Mouse (Mus musculus) hindbrain, embryonic 14.5 days (tissue): ENCODE measurements around the gene Glb1. TPM values are rescaled to one million over a fixed set of nuclear protein-coding genes. Genes with fewer than 3 reads are reported as not detected.

Experiments
- ATAC-seq: fragments of 200-750 bp; cut with Nextera tagmentation; 2 replicates; pipeline ENCODE4 v1.8.0; 2017; ENCODE audit warnings: moderate number of reproducible peaks, mild to moderate bottlenecking, moderate TSS enrichment, moderate library complexity; ENCODE audit not compliant: low FRiP score
- DNase-seq: peaks from one replicate; pipeline ENCODE4 v3.0.0-alpha.2; 2015; ENCODE audit warnings: low spot score
- H3K27ac ChIP-seq: fragments of 300-500 bp; sonication (generic); 2 replicates; pipeline ENCODE4 v1.5.1; 2014; ENCODE audit warnings: mild to moderate bottlenecking, moderate library complexity
- H3K27me3 ChIP-seq: fragments of 300-500 bp; sonication (generic); 2 replicates; pipeline ENCODE4 v1.6.1; 2014; ENCODE audit warnings: mild to moderate bottlenecking, low read length, mixed read lengths; ENCODE audit not compliant: control insufficient read depth, insufficient read depth
- H3K36me3 ChIP-seq: fragments of 300-500 bp; sonication (generic); replicated peaks from 2 replicates; pipeline ENCODE4 v1.6.1; 2014; ENCODE audit not compliant: control insufficient read depth, insufficient read depth
- H3K4me1 ChIP-seq: fragments of 300-500 bp; sonication (generic); replicated peaks from 2 replicates; pipeline ENCODE4 v1.6.1; 2014; ENCODE audit warnings: antibody characterized with exemption, low read length, mixed read lengths; ENCODE audit not compliant: control insufficient read depth, insufficient read depth
- H3K4me2 ChIP-seq: fragments of 300-500 bp; sonication (generic); replicated peaks from 2 replicates; pipeline ENCODE4 v1.6.1; 2014; ENCODE audit warnings: mild to moderate bottlenecking, moderate library complexity
- H3K4me3 ChIP-seq: fragments of 300-500 bp; sonication (generic); replicated peaks from 2 replicates; pipeline ENCODE4 v1.5.1; 2014; ENCODE audit warnings: mild to moderate bottlenecking, low read length
- H3K9ac ChIP-seq: fragments of 300-500 bp; sonication (generic); 2 replicates; pipeline ENCODE4 v1.6.1; 2014
- H3K9me3 ChIP-seq: fragments of 300-500 bp; sonication (generic); 2 replicates; pipeline ENCODE4 v1.6.1; 2016; ENCODE audit warnings: low read length; ENCODE audit not compliant: control insufficient read depth
- WGBS: fragments of 180-500 bp; shearing (Covaris S2); extraction: QIAGEN DNeasy Blood & Tissue Kit; methylation state at CpG from one replicate; pipeline ENCODE4 v1.1.7; 2014; 5-methylcytosine and 5-hydroxymethylcytosine counted together
- polyA plus RNA-seq: library from polyadenylated mRNA; unstranded; fragments of >200 nt; fragmentation: Nextera tagmentation; extraction: Ambion mirVana; gene quantifications from 2 replicates; pipeline ENCODE4 v1.2.1, GENCODE M21; 2014

Gene Glb1
- polyA plus RNA-seq, 1 experiment from 2014 or later = 36.2 TPM

GRCm38 (mm10) chr9:114380881-114381733 lies 19.8 kb upstream of the Glb1 start:
- H3K9me3 ChIP-seq = no peaks in the 10 kb centered on the region
- WGBS = 69% methylated on average over 17 of the region's 17 CpGs

GRCm38 (mm10) chr9:114382936-114383710 lies 17.8 kb upstream of the Glb1 start:
- H3K27me3 ChIP-seq = no peaks in the 10 kb centered on the region
- no peak overlapping the region for H3K4me2 ChIP-seq
- no peak overlapping the region for H3K27ac ChIP-seq
- H3K9me3 ChIP-seq = no peaks in the 10 kb centered on the region
- H3K9ac ChIP-seq = no peak overlapping the region
- ATAC-seq (no peak), DNase-seq (no peak)
- no peaks in the 10 kb centered on the region for H3K4me1 ChIP-seq
- 87% methylated on average over 17 of the region's 17 CpGs for WGBS
- H3K4me3 ChIP-seq = no peak overlapping the region
- no peaks in the 10 kb centered on the region; the same call in 1 of the 2 replicates for H3K36me3 ChIP-seq

More at GRCm38 (mm10) chr9:114380881-114381733, 19.8 kb upstream of the Glb1 start:
- H3K4me1 ChIP-seq = no peaks in the 10 kb centered on the region
- no peaks in the 10 kb centered on the region for H3K27me3 ChIP-seq
- no peak overlapping the region for H3K27ac ChIP-seq
- ATAC-seq (0 out of 2 replicates have a peak, but pooled peaks have one; percentile 47), DNase-seq (peak; percentile 84)
- H3K36me3 ChIP-seq = no peaks in the 10 kb centered on the region; the same call in 1 of the 2 replicates
- no peak overlapping the region for H3K9ac ChIP-seq
- no peak overlapping the region for H3K4me2 ChIP-seq
- no peak overlapping the region for H3K4me3 ChIP-seq

DNA sequence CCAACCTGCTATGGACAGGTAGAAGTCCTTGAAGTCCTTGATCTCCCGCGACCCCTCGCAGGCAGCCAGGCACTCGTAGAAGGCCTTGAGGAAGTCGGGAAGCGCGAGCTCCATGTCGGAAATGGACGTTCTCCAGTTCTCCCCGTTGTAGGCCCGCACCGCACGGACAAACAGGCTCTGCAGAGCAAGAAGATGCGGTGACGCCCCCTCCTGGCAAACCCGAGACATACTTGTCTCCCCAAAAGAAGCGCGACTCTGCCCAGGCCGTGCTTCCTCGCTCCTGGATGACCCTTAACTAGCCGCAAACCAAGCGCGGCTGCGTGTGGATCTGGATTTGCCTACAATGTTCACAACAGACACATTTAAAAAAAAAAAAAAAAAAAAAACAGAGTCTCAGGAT lies 16.2 kb upstream of the Glb1 start:
- H3K9ac ChIP-seq = no peak overlapping the region
- DNase-seq = no peak
- H3K4me2 ChIP-seq = no peak overlapping the region
- no peaks in the 10 kb centered on the region; the same call in 1 of the 2 replicates for H3K36me3 ChIP-seq
- no peak overlapping the region for H3K4me3 ChIP-seq
- no peaks in the 10 kb centered on the region for H3K4me1 ChIP-seq
- ATAC-seq = no peak
- H3K27me3 ChIP-seq = no peaks in the 10 kb centered on the region
- WGBS = 91% methylated on average over 24 of the region's 24 CpGs
- no peaks in the 10 kb centered on the region for H3K9me3 ChIP-seq
- H3K27ac ChIP-seq = no peak overlapping the region

GRCm38 (mm10) chr9:114385160-114385559 lies 15.7 kb upstream of the Glb1 start:
- Histone ChIP-seq H3K4me2 (no peak overlapping the region), H3K4me3 (no peak overlapping the region), H3K4me1 (no peaks in the 10 kb centered on the region), H3K27ac (no peak overlapping the region), H3K36me3 (no peaks in the 10 kb centered on the region; the same call in 1 of the 2 replicates), H3K9ac (no peak overlapping the region), H3K9me3 (no peaks in the 10 kb centered on the region), H3K27me3 (no peaks in the 10 kb centered on the region)
- ATAC-seq (no peak), DNase-seq (no peak)
- WGBS = 97% methylated on average over 10 of the region's 10 CpGs

DNA sequence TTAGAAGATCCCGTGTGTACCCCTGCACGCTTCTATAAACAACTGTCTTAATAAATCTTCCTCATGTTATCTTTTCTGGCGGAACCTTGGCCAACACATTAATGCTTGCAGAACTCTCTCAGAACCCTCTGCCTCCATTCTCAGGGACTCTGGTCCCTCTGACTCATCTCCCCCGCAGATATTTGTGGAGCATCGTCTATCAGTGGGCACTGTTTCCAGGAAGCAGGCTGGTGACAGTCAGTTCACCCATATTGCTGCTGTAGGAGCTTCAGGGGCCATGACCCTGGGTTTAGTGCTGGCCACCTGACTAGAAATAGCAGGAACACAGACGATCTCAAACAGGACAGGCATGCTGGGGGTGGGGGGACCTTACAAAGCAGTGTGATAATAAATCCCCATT lies 13.8 kb upstream of the Glb1 start:
- no peak overlapping the region for H3K9ac ChIP-seq
- no peak overlapping the region for H3K4me3 ChIP-seq
- H3K4me1 ChIP-seq = no peaks in the 10 kb centered on the region
- DNase-seq (no peak), ATAC-seq (no peak)
- no peaks in the 10 kb centered on the region for H3K9me3 ChIP-seq
- H3K27me3 ChIP-seq = 0 out of 2 replicates have a peak, but pooled peaks cover 4% of the 10 kb centered on the region
- H3K4me2 ChIP-seq = no peak overlapping the region
- H3K27ac ChIP-seq = no peak overlapping the region
- no peaks in the 10 kb centered on the region for H3K36me3 ChIP-seq
- WGBS = 79% methylated on average over 6 of the region's 6 CpGs

GRCm38 (mm10) chr9:114388288-114388687 lies 12.6 kb upstream of the Glb1 start:
- ATAC-seq (no peak), DNase-seq (no peak)
- Histone ChIP-seq H3K4me2 (no peak overlapping the region), H3K27me3 (0 out of 2 replicates have a peak, but pooled peaks cover 4% of the 10 kb centered on the region), H3K9me3 (no peaks in the 10 kb centered on the region), H3K9ac (no peak overlapping the region), H3K27ac (no peak overlapping the region), H3K4me3 (no peak overlapping the region), H3K36me3 (no peaks in the 10 kb centered on the region), H3K4me1 (no peaks in the 10 kb centered on the region)
- WGBS = 85% methylated on average over 8 of the region's 8 CpGs

GRCm38 (mm10) chr9:114388701-114389370 lies 12.0 kb upstream of the Glb1 start:
- no peak overlapping the region for H3K9ac ChIP-seq
- no peaks in the 10 kb centered on the region for H3K4me1 ChIP-seq
- H3K9me3 ChIP-seq = no peaks in the 10 kb centered on the region
- H3K4me3 ChIP-seq = no peak overlapping the region
- no peak for ATAC-seq
- DNase-seq = no peak
- 85% methylated on average over 3 of the region's 3 CpGs for WGBS
- no peak overlapping the region for H3K4me2 ChIP-seq
- H3K36me3 ChIP-seq = no peaks in the 10 kb centered on the region
- 0 out of 2 replicates have a peak, but pooled peaks cover 4% of the 10 kb centered on the region for H3K27me3 ChIP-seq
- no peak overlapping the region for H3K27ac ChIP-seq

DNA sequence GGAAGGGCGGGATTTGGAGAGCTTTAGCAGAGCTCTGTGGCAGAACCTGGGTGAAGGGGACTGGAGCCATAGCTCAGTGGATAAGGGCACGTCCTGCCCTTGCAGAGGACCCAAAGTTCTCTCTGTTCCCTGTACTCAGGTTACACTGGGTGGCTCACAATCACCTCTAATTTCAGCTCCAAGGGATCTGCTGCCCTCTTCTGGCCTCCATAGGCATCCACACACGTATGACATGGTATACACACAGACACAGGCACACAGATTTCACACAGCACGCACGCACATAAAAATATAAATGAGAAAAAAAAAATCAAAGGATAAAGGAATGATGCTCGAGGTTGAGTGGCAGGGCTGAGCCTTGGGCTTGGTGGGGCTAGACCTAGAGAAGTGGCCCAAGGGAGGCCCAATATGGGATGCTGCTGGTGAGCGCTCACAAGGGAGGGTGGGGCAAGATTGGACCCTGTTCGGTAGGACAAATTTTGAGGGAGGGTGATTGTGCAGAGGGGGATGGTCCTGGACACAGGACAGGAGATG lies 11.4 kb upstream of the Glb1 start:
- DNase-seq (no peak), ATAC-seq (no peak; the same call in 1 of the 2 replicates)
- no peak overlapping the region for H3K27ac ChIP-seq
- H3K4me3 ChIP-seq = peak overlapping the region; percentile 70
- H3K4me2 ChIP-seq = peak overlapping the region; percentile 90
- no peaks in the 10 kb centered on the region for H3K36me3 ChIP-seq
- H3K27me3 ChIP-seq = 0 out of 2 replicates have a peak, but pooled peaks cover 4% of the 10 kb centered on the region
- H3K4me1 ChIP-seq = no peaks in the 10 kb centered on the region
- H3K9me3 ChIP-seq = no peaks in the 10 kb centered on the region
- WGBS = 81% methylated on average over 8 of the region's 8 CpGs
- peak overlapping the region; percentile 82; the same call in 1 of the 2 replicates for H3K9ac ChIP-seq
